In the genomic region with DNA sequence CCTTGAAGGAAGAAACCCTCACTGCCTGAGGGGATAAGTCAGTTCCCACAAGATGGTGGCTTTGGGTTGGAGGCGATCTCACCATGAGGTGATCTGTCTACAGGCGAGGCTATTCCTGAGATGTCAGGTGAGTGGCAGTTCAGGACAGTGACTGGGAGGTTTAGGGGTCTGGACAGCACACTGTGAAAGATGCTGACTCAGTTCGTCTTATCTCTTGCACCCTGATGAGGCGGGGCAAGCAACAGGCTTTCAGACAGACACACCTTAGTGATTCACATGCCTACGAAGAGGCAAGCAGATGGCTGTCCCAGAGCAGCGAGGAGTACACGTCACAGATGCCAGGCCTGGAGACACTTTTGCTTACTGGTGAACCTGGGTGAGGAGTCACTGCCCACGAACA, we compare ENCODE assay signal across 15 mouse cellular contexts. TPM values are rescaled to one million over a fixed set of nuclear protein-coding genes. Genes with fewer than 3 reads are reported as not detected.
A peak's percentile ranks its signal among the peaks of the same experiment; 100 is the strongest.
DNase-seq lines count a peak whose midpoint lies in the region; ATAC-seq and TF ChIP-seq lines count a peak whose summit lies in the region.
"Had no signal": no experiment of that assay in that cellular context is flagged by ENCODE, and none has a peak within 500 bp of the region (broad histone marks: within the 10 kb centered on the region; RNA-seq: fewer than 3 reads in every experiment).

No protein-coding gene starts in this region.

- no peaks in the 10 kb centered on the region for H3K27me3 ChIP-seq in hindbrain, embryonic 10.5 days (ENCODE audit: insufficient read depth, poor library complexity, severe bottlenecking)
- H3K27me3 ChIP-seq in hindbrain, embryonic 12.5 days = no peaks in the 10 kb centered on the region
- peaks cover 10% of the 10 kb centered on the region for H3K27me3 ChIP-seq in G1E (ENCODE audit: insufficient read depth, low read length)
- H3K27me3 ChIP-seq: midbrain, embryonic 15.5 days; Patski had no signal

- 0 out of 2 replicates have a peak overlapping the region, but pooled peaks have one; percentile 2 for H3K27ac ChIP-seq in hindbrain, embryonic 10.5 days
- H3K27ac ChIP-seq in hindbrain, embryonic 12.5 days = no peak overlapping the region
- H3K27ac ChIP-seq: hindbrain, postnatal 0 days; midbrain, embryonic 15.5 days had no signal

- no peak overlapping the region for H3K4me2 ChIP-seq in hindbrain, embryonic 12.5 days (replicated peaks)
- H3K4me2 ChIP-seq: midbrain, embryonic 15.5 days had no signal

- WGBS in hindbrain, embryonic 10.5 days = 86% methylated on average over 8 of the region's 8 CpGs
- 75% methylated on average over 8 of the region's 8 CpGs for WGBS in hindbrain, embryonic 12.5 days

- H3K4me3 ChIP-seq in hindbrain, embryonic 10.5 days = no peak overlapping the region
- H3K4me3 ChIP-seq in hindbrain, embryonic 12.5 days = no peak overlapping the region
- H3K4me3 ChIP-seq in G1E (ENCODE audit: low read depth, low read length) = no peak overlapping the region; the same call in 1 of the 2 replicates
- H3K4me3 ChIP-seq: midbrain, embryonic 15.5 days had no signal

- no peak for TF ChIP-seq CTCF in G1E (IDR thresholded peaks at IDR 0.05; ENCODE audit: low read depth, low read length)

- ATAC-seq in hindbrain, embryonic 12.5 days (ENCODE audit: low FRiP score) = no peak
- ATAC-seq in G1E (ENCODE audit: extremely low read depth, insufficient number of reproducible peaks, low FRiP score, poor library complexity, severe bottlenecking) = peak; percentile 71
- peak; percentile 68 for ATAC-seq in erythroid progenitor cell, adult 5-6 weeks (replicated peaks; ENCODE audit: low FRiP score, poor library complexity, severe bottlenecking)
- peak; percentile 33; the same call in 1 of the 2 replicates for ATAC-seq in megakaryocyte progenitor cell, adult 5-6 weeks (replicated peaks; ENCODE audit: poor library complexity)
- ATAC-seq in inflammation-experienced regulatory T-cells, adult 6 months = no peak
- ATAC-seq: forebrain, embryonic 16.5 days; hindbrain, postnatal 0 days; midbrain, embryonic 15.5 days; Patski had no signal

- H3K9ac ChIP-seq in hindbrain, embryonic 12.5 days = no peak overlapping the region
- H3K9ac ChIP-seq: midbrain, embryonic 15.5 days had no signal

- no peak for DNase-seq in hindbrain, embryonic 10.5 days (ENCODE audit: low spot score)
- DNase-seq in G1E (ENCODE audit: low spot score) = peak; percentile 25
- DNase-seq in urinary bladder, postnatal 4 days (ENCODE audit: low spot score in 2 of 2) = no peak
- DNase-seq in left cerebral cortex, postnatal 25 days (ENCODE audit: low spot score in 2 of 2) = no peak
- DNase-seq: adrenal gland, postnatal 14 days; cerebellum, adult 2 months had no signal

- H3K9me3 ChIP-seq in hindbrain, embryonic 10.5 days = no peaks in the 10 kb centered on the region
- no peaks in the 10 kb centered on the region for H3K9me3 ChIP-seq in hindbrain, embryonic 12.5 days (replicated peaks)
- no peaks in the 10 kb centered on the region for H3K9me3 ChIP-seq in G1E (replicated peaks)
- H3K9me3 ChIP-seq: midbrain, embryonic 15.5 days had no signal

- H3K4me1 ChIP-seq in hindbrain, embryonic 10.5 days (replicated peaks) = peaks cover 5% of the 10 kb centered on the region; the same call in 1 of the 2 replicates
- no peaks in the 10 kb centered on the region for H3K4me1 ChIP-seq in hindbrain, embryonic 12.5 days
- peaks cover 26% of the 10 kb centered on the region for H3K4me1 ChIP-seq in G1E (ENCODE audit: insufficient read depth, low read depth, low read length)
- H3K4me1 ChIP-seq: midbrain, embryonic 15.5 days had no signal

- H3K36me3 ChIP-seq in hindbrain, embryonic 10.5 days = no peaks in the 10 kb centered on the region
- H3K36me3 ChIP-seq in hindbrain, embryonic 12.5 days = no peaks in the 10 kb centered on the region
- no peaks in the 10 kb centered on the region for H3K36me3 ChIP-seq in G1E (replicated peaks)
- H3K36me3 ChIP-seq: midbrain, embryonic 15.5 days had no signal

- intact Hi-C loops in left cerebral cortex, postnatal 25 days (cut with DNase I) = loop anchor here (10.0 kb wide), 2 partner anchors 169 to 339 kb away; a partner anchor contains a TSS

RNA-seq across cellular contexts. Expression of a gene that starts 15.5 kb away (rescaled TPM):
- 8.2 and 9.6 TPM in 2 replicates for polyA plus RNA-seq in hindbrain, embryonic 10.5 days (2016; fragmentation: Nextera tagmentation; extraction: Ambion mirVana)
- 31.2 and 31.3 TPM in 2 replicates for polyA plus RNA-seq in hindbrain, embryonic 12.5 days (2016; fragmentation: Nextera tagmentation; extraction: Ambion mirVana)
- total RNA-seq in G1E (2014; fragmentation: Nextera tagmentation) (not detected in 2 replicates), G1E (2017) (not detected in 2 replicates)
- polyA plus RNA-seq in G1E (2012) = not detected in 2 replicates
- total RNA-seq in erythroid progenitor cell, adult 5-6 weeks (2015; ENCODE audit: low replicate concordance) = not detected in 2 replicates
- not detected in 2 replicates for total RNA-seq in erythroid progenitor cell, adult 5-6 weeks (2017; ENCODE audit: low replicate concordance)
- total RNA-seq in megakaryocyte progenitor cell, adult 5-6 weeks (2015) = not detected in 2 replicates
- total RNA-seq in megakaryocyte progenitor cell, adult 5-6 weeks (2017) = not detected in 2 replicates
- polyA plus RNA-seq in inflammation-experienced regulatory T-cells, adult 6 months (2017; shearing (Covaris generic)) = not detected
- total RNA-seq in left cerebral cortex, postnatal 25 days (2021) = 100 to 1,000 TPM; 148 to 171 TPM
- polyA plus RNA-seq: C2C12, Patski had no signal

RNA-seq across cellular contexts. Expression of a gene that starts 39.4 kb away (rescaled TPM):
- 34.4 and 37.3 TPM in 2 replicates for polyA plus RNA-seq in hindbrain, embryonic 10.5 days (2016; fragmentation: Nextera tagmentation; extraction: Ambion mirVana)
- polyA plus RNA-seq in hindbrain, embryonic 12.5 days (2016; fragmentation: Nextera tagmentation; extraction: Ambion mirVana) = 51.9 and 52.8 TPM in 2 replicates
- total RNA-seq in G1E (2014; fragmentation: Nextera tagmentation) = 19.5 and 25.8 TPM in 2 replicates
- total RNA-seq in G1E (2017) = 20.0 and 27.1 TPM in 2 replicates
- polyA plus RNA-seq in G1E (2012) = 0.70 and 1.3 TPM in 2 replicates
- 2.9 and 8.4 TPM in 2 replicates for total RNA-seq in erythroid progenitor cell, adult 5-6 weeks (2015; ENCODE audit: low replicate concordance)
- 4.9 and 13.2 TPM in 2 replicates for total RNA-seq in erythroid progenitor cell, adult 5-6 weeks (2017; ENCODE audit: low replicate concordance)
- 5.9 and 6.7 TPM in 2 replicates for total RNA-seq in megakaryocyte progenitor cell, adult 5-6 weeks (2015)
- total RNA-seq in megakaryocyte progenitor cell, adult 5-6 weeks (2017) = 13.2 and 15.9 TPM in 2 replicates
- polyA plus RNA-seq in inflammation-experienced regulatory T-cells, adult 6 months (2017; shearing (Covaris generic)) = 10 to 100 TPM; 29.8 to 63.7 (median 62.7) TPM
- 10 to 100 TPM; 64.5 to 66.0 TPM for total RNA-seq in left cerebral cortex, postnatal 25 days (2021)

Comparison
In these comparisons a context has a peak if more than half of its experiments do, and no peak if none do; other contexts are left out.
1. ATAC-seq: peak in G1E (single experiment), erythroid progenitor cell, adult 5-6 weeks (single experiment) and megakaryocyte progenitor cell, adult 5-6 weeks (single experiment); none in hindbrain, embryonic 12.5 days (single experiment) and inflammation-experienced regulatory T-cells, adult 6 months (single experiment).
2. RNA of a gene that starts 15.5 kb away (total RNA-seq): 148 to 171 TPM in left cerebral cortex, postnatal 25 days; not detected in G1E, not detected in erythroid progenitor cell, adult 5-6 weeks and not detected in megakaryocyte progenitor cell, adult 5-6 weeks; every median in the first group is over 100 times any median in the second.